Mouse (Mus musculus) frontal cortex, adult 2 months (tissue): ENCODE measurements at regions not wholly inside any gene's neighbourhood (a gene's known extent, or its start where the extent isn't known, plus 50 kb on each side); places are given as distances from the start of the nearest gene placed in this dataset.

Source experiments
- DNase-seq, 2 experiments: peaks; one replicate each; pipeline ENCODE4 v3.0.0; 2022; ENCODE audit warnings: low spot score in 1 of 2; ENCODE audit errors: extremely low spot score in 1 of 2

DNA sequence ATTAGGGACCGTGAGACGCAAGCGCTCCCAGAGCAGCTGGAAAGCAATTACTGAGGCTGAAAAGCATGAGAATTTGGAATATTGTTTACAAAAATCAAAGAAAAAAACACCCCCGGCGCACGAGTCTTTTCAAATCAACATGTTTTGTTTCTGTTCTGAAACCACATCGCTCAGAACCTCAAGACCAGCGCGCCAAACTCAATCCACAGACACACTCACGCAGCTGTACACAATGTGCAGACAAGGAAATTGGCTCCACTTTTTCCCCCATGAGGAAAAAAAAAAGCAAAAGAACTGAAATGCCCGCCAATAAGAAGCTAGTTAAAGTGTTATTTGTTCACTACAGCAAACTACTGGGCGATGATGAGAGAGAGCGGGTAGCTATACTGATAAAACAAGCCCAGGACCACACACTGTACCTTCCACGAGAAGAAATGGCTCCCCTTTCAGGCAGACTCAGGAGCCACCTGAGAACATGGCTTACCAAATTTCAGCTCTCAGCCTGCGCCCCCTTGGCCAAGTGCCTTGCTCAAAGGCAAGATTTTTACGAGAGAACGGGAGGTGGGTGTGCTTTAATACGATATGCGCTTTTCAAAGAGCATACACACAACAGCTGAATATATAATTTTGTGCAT, 222.5 kb upstream of the Akirin2 start:
- DNase-seq, result peak in 1 of 2 experiments; percentile 21

DNA sequence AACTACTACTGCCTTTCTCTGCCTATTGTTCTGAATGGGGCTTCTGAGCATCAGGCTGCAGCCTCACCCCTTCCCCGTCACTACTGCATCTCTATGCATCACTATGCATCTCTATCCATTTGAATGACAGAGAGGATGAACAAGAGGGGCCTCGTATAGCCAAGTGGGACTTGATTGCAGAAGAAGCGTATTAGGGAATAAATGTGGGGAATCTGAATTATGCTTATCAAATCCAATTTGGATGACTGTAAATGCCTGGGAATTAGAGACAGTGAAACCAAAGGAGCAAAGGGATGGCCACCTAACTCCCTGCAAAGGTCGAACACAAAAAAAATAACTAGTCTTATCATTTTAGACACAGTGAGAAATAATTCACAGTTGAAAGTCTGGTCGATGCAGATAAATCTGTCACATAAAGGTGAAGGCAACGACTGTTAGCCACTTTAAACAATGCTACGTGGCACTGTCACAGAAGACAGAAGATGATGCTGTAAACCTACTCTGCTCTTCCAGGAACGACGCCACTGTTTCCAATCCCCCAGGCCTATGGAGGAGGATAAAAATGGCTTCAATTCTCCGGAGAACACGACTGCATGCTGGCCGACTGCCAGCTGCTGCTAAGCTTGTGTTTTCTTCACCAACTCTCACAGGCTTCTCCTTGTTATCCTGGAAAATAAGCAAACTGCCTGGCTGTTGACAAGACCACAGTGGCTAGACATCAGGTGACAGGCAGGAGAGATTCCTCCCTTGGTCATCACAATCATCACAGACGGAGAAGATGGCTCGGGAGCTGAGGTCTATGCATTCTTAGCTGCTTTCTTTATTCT, 213.6 kb upstream of the Akirin2 start:
- DNase-seq, result peak in 1 of 2 experiments; percentile 65

DNA sequence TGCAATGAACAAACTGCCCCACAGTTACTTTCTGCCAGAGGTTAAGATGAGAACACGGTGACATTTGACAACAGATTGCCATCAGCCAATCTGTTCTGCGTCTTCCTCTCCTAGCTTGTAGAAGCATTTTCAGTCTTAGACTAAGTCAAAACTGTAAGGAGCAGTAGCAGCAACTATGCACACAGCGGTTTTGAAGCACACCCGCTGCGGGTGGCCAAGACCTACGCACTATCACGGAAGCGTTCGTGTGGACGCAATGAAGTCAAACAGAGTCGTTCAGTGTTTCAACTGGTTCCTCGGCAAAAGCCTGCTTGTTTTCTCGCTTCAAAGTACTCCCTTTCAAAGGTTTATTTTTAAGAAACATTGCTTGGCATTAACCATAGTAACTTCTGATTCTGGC, 212.9 kb upstream of the Akirin2 start:
- DNase-seq, result no peak

DNA sequence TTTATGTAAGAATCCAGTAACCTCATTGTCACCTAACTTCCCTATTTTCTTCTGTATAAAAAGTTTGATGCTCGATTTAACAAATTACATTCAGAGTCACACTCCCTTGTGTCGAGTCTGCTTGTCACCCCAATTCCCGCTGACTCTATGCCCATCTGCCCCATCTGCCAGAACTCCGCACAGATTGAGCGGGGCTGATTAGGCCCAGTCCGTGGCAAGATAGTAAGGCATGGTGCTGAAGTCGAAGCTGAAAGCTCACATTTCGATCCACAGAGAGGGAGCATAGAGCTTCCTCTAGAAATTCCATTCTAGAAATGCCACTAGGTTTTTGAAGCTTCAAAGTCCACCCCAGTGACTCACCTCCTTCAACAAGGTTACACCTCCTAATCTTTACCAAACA, 210.7 kb upstream of the Akirin2 start:
- DNase-seq, result no peak

DNA sequence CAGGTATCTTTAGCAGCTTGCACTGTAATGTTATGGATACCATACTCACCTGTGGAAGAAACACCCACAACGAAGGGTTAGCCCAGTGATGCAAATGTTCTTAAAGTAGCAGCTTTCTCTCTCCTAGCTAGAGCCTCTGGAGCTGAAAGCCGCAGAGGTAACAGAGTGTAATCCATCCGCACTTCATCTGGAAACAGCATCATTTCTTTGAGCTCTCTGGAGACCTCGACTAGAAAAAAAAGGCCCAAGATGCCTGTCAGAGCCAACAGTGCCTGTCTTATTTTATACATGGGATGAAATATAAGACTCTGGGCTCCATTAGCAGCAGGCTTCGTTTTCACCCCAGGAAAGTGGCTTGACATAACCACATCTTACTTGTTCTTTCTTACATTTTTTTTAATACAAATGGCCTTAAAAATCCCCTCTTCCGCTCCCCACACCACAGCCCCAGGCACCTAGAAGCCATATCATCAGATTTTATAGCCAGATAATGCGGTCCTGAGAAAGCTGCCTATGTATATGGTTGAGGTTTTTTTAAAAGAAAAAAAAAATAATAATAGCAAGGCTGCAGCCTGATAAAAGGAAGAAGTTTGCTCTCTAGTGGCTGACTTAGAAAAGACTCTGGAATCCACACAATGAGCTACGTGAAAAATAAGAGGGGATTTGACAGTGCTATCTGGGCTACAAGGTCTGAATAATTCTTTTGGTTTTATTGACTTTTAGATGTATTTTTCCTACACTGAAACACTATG, 179.3 kb upstream of the Akirin2 start:
- DNase-seq, result peak in 1 of 2 experiments; percentile 32

DNA sequence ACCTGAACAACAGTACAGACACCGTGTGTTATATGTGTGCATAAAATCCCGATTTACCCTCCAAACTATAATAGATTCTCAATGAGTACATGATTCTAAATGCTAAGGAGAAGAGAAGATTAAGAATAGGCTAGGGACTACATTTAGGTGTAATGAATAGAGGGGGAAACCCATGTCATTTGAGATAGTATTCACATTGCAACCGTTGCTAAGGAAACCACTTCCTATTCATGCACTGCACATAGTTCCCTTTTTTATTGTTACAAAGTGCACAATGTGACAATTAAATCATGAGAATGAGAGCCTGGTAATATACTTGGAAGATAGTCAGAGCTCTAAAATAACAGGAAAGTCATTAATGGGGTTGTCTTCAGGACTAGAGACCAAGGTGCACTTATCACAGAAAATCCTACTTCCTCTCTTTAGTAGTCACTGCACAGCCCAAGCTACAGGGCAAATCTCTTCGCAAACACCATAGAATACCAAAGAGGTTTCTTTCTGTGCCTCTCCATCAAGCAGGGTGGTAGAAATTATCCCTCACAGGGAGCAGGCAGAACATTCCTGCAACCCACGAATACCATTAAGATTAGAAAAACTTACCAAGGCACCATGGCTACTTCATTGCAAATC, 164.3 kb upstream of the Akirin2 start:
- no peak for DNase-seq

DNA sequence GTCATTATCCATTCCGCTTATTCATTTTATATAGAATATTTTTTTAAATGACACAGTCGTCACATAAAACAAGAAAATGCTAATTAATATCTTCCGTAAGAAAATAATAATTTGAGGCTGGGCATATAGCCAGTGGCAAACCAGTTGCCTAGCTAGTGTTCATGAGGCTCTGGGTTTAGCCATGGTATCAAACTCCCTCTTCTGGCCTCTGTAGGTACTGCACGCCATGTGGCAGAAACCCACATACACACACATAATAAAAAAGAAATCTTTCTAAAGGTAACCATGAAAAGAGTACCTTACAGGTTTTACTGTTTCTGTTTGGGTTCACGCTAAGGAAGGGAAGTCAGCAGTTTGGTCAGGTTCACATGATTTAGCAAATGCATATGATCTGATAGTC, 159.2 kb upstream of the Akirin2 start:
- no peak for DNase-seq

DNA sequence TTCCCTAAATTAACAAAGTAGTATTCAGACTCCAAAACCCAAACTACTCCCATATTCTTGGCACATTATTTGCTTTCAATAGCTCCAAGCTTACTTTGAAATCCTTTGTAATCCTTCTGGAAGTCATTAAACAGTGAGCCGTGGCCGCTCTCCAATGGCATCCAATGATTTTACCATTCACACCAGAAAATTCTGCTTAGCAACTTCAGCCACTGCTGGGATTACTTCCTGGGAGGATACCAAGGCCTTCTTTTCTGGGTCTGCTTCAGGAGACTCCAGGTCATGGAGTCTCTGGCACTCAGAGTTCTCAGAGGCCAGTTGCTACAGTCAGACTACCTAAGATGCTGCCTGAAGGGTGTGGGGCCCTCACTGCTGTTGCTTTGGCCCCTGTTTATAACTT, 147.7 kb upstream of the Akirin2 start:
- DNase-seq, result no peak

DNA sequence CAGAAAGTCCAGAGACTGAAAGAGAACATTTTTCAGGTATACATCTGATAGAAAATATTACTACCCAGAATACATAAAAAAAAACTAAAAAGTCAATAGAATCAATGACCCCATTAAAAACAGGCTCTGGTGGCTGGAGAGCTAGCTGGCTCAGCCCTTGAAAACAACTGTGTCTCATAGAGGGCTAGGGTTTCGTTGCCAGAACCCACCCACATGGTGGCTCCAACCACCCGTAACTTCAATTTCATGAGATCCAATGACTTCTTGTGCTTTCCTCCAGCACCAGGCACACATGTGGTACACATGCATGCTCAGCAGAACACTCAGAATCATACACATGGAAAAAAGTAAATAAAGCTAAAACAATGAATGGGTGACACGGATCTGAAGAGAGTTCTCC, 143.6 kb upstream of the Akirin2 start:
- no peak for DNase-seq

DNA sequence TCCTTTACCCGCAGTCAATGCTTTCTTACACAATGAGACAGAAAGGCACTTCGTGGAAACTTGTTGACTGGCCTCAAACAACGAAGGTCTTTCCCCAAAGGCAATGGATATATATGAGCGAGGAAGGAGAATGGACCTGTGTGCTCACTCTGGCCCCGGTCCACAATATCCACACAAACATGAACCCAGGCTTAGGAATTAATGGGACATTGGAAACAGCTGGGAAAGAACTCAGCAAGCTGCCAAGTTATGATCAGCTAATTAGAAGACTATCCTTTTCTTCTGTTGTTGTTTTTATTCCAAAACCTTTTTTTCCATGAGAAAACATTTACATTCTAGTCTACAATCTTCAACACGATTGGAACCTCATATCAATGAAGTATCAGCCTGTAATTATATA, 129.8 kb upstream of the Akirin2 start:
- no peak for DNase-seq

DNA sequence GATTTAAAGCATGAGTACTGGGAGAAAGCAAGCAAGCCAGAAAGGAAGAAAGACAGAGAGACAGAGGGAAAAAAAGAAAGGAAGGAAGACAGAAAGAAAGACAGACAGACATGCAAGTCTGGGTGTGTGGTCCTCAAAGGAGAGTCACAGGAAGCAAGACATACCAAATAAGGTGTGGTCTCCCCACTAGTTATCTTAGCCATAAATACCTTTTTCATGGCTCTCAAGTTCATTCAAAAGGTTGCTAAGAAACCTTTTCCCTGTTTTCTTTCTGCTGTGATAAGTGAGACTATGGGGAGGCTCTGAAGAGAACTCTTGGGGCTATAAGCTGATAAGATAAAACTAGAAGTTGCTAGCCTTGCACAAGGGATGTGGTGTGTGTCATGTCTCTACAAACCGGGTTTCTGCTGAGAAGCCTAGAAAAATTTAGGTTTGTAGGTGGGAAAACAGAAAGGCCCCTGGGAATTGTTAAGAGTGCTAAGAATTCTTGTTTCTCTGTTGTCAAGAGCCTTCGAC, 126.5 kb upstream of the Akirin2 start:
- no peak for DNase-seq

DNA sequence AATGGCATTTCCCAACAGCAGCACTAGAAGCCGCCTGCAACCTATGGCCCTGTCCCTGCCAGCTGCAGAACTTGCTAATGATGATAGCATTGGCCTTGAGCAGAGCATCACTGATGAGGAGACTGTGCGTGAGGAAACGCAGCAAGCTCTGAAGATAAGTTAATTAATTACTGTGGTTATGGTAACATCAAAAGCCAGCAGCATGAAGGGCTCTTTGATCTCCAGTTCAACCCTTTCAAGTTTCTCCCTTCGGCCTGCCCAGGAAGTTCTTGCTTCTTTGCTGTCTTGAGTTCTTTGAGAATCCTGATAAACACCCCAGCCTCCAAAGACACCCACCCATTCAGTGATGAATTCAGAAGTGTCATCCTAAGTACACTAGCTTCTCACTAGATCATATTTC, 121.7 kb upstream of the Akirin2 start:
- no peak for DNase-seq

DNA sequence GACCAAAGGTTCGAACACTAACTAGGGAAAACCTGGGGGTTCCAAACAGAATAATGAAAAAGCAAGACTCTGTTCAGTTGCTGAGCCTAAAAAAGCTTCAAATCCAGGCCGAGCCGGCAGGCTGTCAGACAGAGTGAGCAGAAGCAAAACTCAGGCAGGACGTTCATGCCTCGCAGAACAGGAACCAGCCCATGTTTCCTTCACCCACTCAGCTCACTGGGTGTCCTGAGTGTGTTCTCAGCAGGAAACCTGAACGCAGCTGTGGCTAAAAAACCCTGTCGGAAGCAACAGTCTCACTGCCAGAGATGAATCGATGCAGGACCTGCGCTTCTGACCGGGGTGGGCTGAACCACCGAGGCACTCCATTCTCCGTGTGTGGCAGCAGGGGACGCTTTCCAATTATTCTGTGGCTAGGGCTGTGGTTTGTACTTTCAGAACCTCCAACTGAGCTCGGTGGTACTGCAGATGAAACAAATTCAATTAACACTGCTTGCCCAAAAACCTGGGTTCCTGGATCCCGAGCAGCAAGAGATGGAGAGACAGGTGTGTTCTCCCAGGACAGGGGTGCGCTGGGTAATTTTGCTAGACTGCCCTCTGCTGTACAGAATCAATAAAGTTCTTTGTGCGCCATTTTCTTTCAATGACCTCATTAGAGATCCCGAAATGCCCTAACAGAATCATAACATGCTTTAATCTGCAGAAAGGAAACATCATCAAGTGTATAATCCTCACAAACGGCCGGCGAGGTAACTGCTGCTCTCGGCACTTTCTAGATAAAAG, 121.1 kb upstream of the Akirin2 start:
- DNase-seq, result peak in 1 of 2 experiments; percentile 9

DNA sequence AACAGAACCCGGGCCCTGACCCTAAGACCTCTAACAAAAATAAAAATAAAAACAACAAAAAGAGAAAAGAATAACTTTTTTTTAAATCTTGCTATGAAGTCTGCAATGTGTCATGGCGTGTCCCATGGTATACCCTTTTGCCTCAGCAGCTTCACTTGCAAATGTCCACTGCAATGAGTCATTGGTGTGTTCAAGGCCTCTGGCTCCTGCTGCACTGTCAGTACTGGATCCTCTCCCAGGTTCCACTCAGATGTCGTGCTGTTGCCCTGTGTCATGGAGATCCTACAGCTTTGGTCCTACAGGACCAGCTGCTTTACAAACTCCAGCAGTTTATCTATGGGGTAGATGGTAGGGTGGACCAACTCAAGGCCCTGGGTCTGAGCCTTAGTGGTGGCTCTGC, 113.4 kb upstream of the Akirin2 start:
- DNase-seq, result no peak

DNA sequence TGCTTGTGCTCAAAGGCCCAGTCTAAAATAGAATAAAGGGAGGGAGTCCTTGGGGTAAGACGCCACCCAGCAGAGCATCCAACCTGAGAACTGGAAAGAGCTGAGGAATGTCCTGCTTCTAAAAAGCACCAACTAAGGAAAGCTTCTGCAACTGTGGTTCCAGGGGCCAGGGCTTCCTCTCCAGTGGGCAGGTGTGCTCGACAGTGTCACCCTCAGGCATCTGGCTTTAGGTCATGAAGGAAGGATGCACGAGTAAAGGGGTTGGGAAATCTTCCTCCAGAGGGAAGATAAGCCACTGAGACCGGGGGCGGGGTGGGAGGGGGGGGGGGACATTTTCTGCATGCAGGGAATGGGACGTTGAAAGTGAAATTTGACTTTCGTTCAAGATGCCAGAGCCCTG, 101.2 kb upstream of the Akirin2 start:
- no peak for DNase-seq

DNA sequence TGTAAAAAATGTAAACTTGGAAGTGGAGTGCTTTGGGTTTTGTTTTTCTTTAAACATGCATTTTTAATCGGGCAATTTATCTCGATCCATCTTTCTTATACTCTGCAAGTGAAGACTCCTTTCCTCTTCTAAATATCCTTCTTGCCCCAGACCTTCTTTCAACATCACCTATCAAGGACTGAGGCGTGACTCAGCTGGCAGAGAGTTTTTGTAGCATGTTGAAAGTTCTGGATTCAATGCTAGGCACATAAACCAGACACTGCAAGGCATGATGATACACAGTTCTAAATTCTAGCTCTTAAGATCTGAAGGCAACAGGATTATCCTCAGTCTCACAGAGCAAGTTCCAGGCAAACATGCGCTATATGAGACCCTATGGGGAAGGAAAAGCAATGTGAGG, 88.1 kb upstream of the Akirin2 start:
- no peak for DNase-seq

DNA sequence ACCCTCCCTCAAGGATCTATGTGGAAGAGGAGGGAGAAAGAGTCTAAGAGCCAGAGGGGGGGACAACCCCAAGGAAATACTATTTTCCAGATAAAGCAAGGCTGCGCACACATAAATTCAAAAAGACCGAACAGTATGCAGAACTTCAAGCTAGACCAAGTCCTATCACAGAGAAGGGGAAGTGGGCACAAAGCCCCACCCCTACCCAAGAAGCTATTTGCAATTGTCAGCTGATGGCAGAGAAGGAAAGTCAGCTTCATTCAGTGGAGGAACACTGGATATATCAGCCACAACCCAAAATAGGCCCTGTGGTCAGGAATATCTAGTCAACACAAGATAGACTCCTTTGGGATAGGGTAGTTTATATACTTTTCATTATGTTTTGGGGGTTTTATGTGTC, 84.9 kb upstream of the Akirin2 start:
- DNase-seq, result peak in 1 of 2 experiments; percentile 1

DNA sequence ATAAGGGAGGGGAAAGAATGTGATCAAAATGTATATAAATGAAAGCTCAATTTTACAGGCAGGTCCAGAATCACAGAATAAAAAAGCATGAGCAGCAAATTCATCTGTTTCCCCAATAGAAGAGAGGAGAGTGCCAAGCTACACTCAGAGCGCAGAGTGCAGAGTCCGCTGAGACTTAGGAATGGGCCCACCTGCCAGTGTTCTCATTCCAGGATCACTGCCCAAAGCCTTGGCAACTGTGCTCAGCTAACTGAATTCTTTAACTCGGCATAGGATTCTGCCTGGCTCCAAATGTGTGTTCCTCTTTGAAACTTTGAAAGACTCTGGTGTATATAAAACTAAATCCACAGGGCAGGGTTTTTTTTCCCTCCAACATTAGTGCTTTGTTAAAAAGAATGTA, 84.4 kb upstream of the Akirin2 start:
- no peak for DNase-seq

DNA sequence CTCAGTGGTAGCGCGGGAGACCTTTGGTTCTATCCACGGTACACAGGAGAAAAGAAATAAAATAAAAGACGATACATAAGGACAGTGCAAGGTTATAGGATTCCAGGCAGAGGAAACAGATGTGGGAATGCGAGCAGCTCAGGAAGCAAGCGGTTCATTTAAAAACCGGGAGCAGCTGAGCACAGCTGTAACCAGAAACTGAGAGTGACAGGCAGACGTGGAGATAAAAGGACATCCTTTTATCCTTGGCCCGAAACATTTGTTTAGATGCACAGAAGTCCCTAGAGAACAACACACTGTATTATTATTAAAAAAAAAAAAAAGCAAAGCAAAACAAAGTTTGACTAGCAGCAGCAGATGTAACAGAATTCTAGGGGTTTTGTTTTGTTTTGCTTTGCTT, 82.6 kb upstream of the Akirin2 start:
- no peak for DNase-seq

DNA sequence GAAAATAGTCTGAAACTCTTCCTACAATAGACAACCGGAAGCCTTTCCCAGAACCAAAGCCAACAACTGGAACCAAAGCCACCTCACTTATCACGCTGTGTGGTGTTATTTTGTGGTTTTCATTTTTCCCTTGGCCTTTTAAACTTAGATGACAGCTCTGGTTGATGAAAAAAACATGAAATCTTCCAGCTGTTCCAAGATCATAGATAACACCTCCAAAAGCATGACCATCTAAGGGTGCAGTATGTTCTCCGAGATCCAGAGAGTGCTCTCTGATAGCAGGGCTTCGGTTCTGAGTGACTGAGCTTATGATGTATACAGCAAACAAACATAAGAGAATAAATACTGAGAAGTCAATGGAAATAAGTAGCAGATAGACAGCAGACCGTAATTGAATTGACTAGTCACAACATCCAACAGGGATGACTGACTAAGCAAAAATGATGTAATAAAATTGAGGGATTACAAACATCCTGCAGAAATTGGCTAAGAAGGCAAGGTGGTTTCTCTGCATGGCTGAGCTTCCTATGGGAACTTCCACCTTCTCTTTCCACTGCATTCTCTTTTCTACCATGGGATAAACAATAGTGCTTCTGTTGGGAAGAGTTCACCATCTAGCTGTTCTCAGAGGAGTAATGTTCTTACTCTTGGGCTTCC, 74.8 kb upstream of the Akirin2 start:
- DNase-seq, result no peak
